Mouse (Mus musculus) hindbrain, embryonic 10.5 days (tissue): ENCODE data around the gene Terf2. TPM values are rescaled to one million over a fixed set of nuclear protein-coding genes. Genes with fewer than 3 reads are reported as not detected.
"Not testable (repeated sequence)": the region's sequence is repeated elsewhere in the genome, so short reads cannot be mapped to it uniquely, and the experiment has no call there.

ENCODE experiments used
- DNase-seq: peaks from one replicate; pipeline ENCODE4 v3.0.0-alpha.2; 2017; ENCODE audit warnings: low spot score
- H3K27ac ChIP-seq: fragments of 300-500 bp; sonication (generic); 2 replicates; pipeline ENCODE4 v1.5.1; 2016; ENCODE audit warnings: mild to moderate bottlenecking, moderate library complexity
- H3K27me3 ChIP-seq: fragments of 300-500 bp; sonication (generic); 2 replicates; pipeline ENCODE4 v1.6.1; 2016; ENCODE audit warnings: mild to moderate bottlenecking; ENCODE audit not compliant: poor library complexity, insufficient read depth, severe bottlenecking
- H3K36me3 ChIP-seq: fragments of 300-500 bp; sonication (generic); 2 replicates; pipeline ENCODE4 v1.6.1; 2016; ENCODE audit warnings: mild to moderate bottlenecking, moderate library complexity
- H3K4me1 ChIP-seq: fragments of 300-500 bp; sonication (generic); replicated peaks from 2 replicates; pipeline ENCODE4 v1.6.1; 2016; ENCODE audit warnings: mild to moderate bottlenecking
- H3K4me3 ChIP-seq: fragments of 300-500 bp; sonication (generic); 2 replicates; pipeline ENCODE4 v1.5.1; 2016; ENCODE audit warnings: mild to moderate bottlenecking, moderate library complexity
- H3K9me3 ChIP-seq: fragments of 300-500 bp; sonication (generic); 2 replicates; pipeline ENCODE4 v1.6.1; 2016; ENCODE audit warnings: mild to moderate bottlenecking, moderate library complexity
- WGBS: fragments of 180-500 bp; shearing (Covaris S2); methylation state at CpG from one replicate; pipeline ENCODE4 v1.1.7; 2016; 5-methylcytosine and 5-hydroxymethylcytosine counted together
- polyA plus RNA-seq: library from polyadenylated mRNA; unstranded; fragments of >200 nt; fragmentation: Nextera tagmentation; extraction: Ambion mirVana; gene quantifications from 2 replicates; pipeline ENCODE4 v1.2.1, GENCODE M21; 2016

Terf2 gene
- polyA plus RNA-seq, 1 experiment from 2014 or later, result 18.5 TPM

GRCm38 (mm10) chr8:107036626-107037025 lies 59.7 kb downstream of the Terf2 start:
- H3K4me1 ChIP-seq, result peaks cover 18% of the 10 kb centered on the region
- no peak overlapping the region for H3K27ac ChIP-seq
- H3K9me3 ChIP-seq, result no peaks in the 10 kb centered on the region
- H3K36me3 ChIP-seq, result peaks cover 53% of the 10 kb centered on the region
- 96% methylated on average over 8 of the region's 8 CpGs for WGBS
- DNase-seq, result no peak
- no peaks in the 10 kb centered on the region for H3K27me3 ChIP-seq
- no peak overlapping the region for H3K4me3 ChIP-seq

- Histone ChIP-seq H3K9me3 (no peaks in the 10 kb centered on the region), H3K4me1 (peaks cover 20% of the 10 kb centered on the region), H3K27me3 (no peaks in the 10 kb centered on the region), H3K36me3 (peaks cover 43% of the 10 kb centered on the region), H3K27ac (no peak overlapping the region), H3K4me3 (no peak overlapping the region)
- 90% methylated on average over 3 of the region's 3 CpGs for WGBS
- DNase-seq, result no peak
Measured at GRCm38 (mm10) chr8:107035641-107036040, 60.7 kb downstream of the Terf2 start.

GRCm38 (mm10) chr8:107033609-107034008 lies 62.7 kb downstream of the Terf2 start:
- not testable (repeated sequence) for DNase-seq, H3K27ac ChIP-seq, H3K9me3 ChIP-seq, H3K4me3 ChIP-seq, H3K27me3 ChIP-seq
- 96% methylated on average over 2 of the region's 2 CpGs for whole genome bisulfite sequencing
- Histone ChIP-seq H3K36me3 (peaks cover 24% of the 10 kb centered on the region), H3K4me1 (peaks cover 20% of the 10 kb centered on the region)

- Histone ChIP-seq H3K27me3 (no peaks in the 10 kb centered on the region), H3K4me3 (peak overlapping the region; percentile 79), H3K9me3 (no peaks in the 10 kb centered on the region), H3K4me1 (peaks cover 20% of the 10 kb centered on the region), H3K36me3 (peaks cover 13% of the 10 kb centered on the region), H3K27ac (peak overlapping the region; percentile 90)
- WGBS, result 1% methylated on average over 40 of the region's 40 CpGs
- no peak for DNase-seq
Measured at GRCm38 (mm10) chr8:107031577-107032090, 64.7 kb downstream of the Terf2 start.

GRCm38 (mm10) chr8:107030650-107031576 lies 65.4 kb downstream of the Terf2 start, which contains the start of gene Vps4a:
Gene Vps4a (plus strand): TSS chr8:107031222.
- Histone ChIP-seq H3K36me3 (peaks cover 6% of the 10 kb centered on the region; the same call in 1 of the 2 replicates), H3K4me1 (peaks cover 20% of the 10 kb centered on the region), H3K27ac (peak within 1 kb of the TSS; percentile 90), H3K4me3 (peak within 1 kb of the TSS; percentile 79), H3K27me3 (no peaks in the 10 kb centered on the region), H3K9me3 (no peaks in the 10 kb centered on the region)
- 4% methylated on average over 66 of the region's 66 CpGs for WGBS
- DNase-seq, result peak; percentile 97

GRCm38 (mm10) chr8:107030058-107030457 lies 66.3 kb downstream of the Terf2 start:
- peaks cover 20% of the 10 kb centered on the region for H3K4me1 ChIP-seq
- H3K4me3 ChIP-seq, result no peak overlapping the region
- no peaks in the 10 kb centered on the region for H3K27me3 ChIP-seq
- WGBS, result 69% methylated on average over 5 of the region's 5 CpGs
- no peaks in the 10 kb centered on the region; the same call in 1 of the 2 replicates for H3K36me3 ChIP-seq
- H3K9me3 ChIP-seq, result no peaks in the 10 kb centered on the region
- DNase-seq, result no peak
- H3K27ac ChIP-seq, result no peak overlapping the region

GRCm38 (mm10) chr8:107029310-107029709 lies 67.0 kb downstream of the Terf2 start:
- Histone ChIP-seq H3K27ac (no peak overlapping the region), H3K9me3 (no peaks in the 10 kb centered on the region), H3K4me3 (no peak overlapping the region), H3K36me3 (no peaks in the 10 kb centered on the region; the same call in 1 of the 2 replicates), H3K4me1 (peaks cover 20% of the 10 kb centered on the region), H3K27me3 (no peaks in the 10 kb centered on the region)
- no peak for DNase-seq
- WGBS, result 86% methylated on average over 3 of the region's 3 CpGs

- H3K27me3 ChIP-seq, result no peaks in the 10 kb centered on the region
- no peak overlapping the region for H3K4me3 ChIP-seq
- DNase-seq, result no peak
- 91% methylated on average over 8 of the region's 8 CpGs for WGBS
- no peaks in the 10 kb centered on the region for H3K9me3 ChIP-seq
- H3K27ac ChIP-seq, result no peak overlapping the region
- H3K4me1 ChIP-seq, result no peaks in the 10 kb centered on the region
- H3K36me3 ChIP-seq, result no peaks in the 10 kb centered on the region
Measured at GRCm38 (mm10) chr8:107023479-107023878, 72.9 kb downstream of the Terf2 start.

Other genes with a start within 250 kb of the Terf2 start
- 0.04 and 0.13 TPM in 2 replicates for gene Has3, start 226.3 kb downstream of the Terf2 start, polyA plus RNA-seq
- 58.3 and 85.0 TPM in 2 replicates for gene Utp4, start 202.9 kb downstream of the Terf2 start, polyA plus RNA-seq
- gene Sntb2, start 160.8 kb downstream of the Terf2 start, polyA plus RNA-seq, result 9.2 and 9.7 TPM in 2 replicates
- 73.0 and 85.7 TPM in 2 replicates for gene Vps4a, start 65.3 kb downstream of the Terf2 start, polyA plus RNA-seq
- gene Pdf, start 47.9 kb downstream of the Terf2 start, polyA plus RNA-seq, result 50.7 and 58.1 TPM in 2 replicates
- 39.2 and 43.5 TPM in 2 replicates for gene Cog8, start 39.9 kb downstream of the Terf2 start, polyA plus RNA-seq
- gene Nip7, start 39.7 kb downstream of the Terf2 start, polyA plus RNA-seq, result 96.4 and 114 TPM in 2 replicates
- gene Tmed6, start 30.9 kb downstream of the Terf2 start, polyA plus RNA-seq, result not detected in 2 replicates
- 138 and 157 TPM in 2 replicates for gene Cyb5b, start 54.1 kb upstream of the Terf2 start, polyA plus RNA-seq
- gene Nfat5, start 196.9 kb upstream of the Terf2 start, polyA plus RNA-seq, result 8.7 and 9.9 TPM in 2 replicates